8 mouse cellular contexts compared by ENCODE assay signal in the genomic region with DNA sequence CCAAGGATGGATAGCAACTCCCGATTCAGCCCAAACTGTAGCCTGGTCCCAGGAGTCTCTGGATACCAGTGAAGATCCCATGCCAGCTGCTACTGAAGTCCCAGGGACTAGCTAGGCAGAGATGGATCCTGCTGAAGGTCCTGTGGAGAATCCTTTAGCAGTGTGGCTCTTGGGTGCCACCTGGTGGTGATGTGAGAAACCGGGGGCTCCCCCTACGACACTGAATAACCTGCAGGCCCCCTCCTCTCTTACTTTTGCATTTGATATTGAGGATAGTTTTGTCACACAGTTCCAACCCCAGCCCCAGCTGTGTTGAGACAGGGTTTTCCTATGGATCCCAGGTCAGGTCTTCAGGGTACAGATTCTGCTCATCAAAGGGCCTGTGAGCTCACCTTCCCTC. TPM values are rescaled to one million over a fixed set of nuclear protein-coding genes. Genes with fewer than 3 reads are reported as not detected.
A peak's percentile ranks its signal among the peaks of the same experiment; 100 is the strongest.
DNase-seq lines count a peak whose midpoint lies in the region; ATAC-seq lines count a peak whose summit lies in the region.
"Had no signal": no experiment of that assay in that cellular context is flagged by ENCODE, and none has a peak within 500 bp of the region (broad histone marks: within the 10 kb centered on the region; RNA-seq: fewer than 3 reads in every experiment).

No protein-coding gene starts in this region.

- H3K9ac ChIP-seq in forebrain, embryonic 14.5 days (ENCODE audit: low read length): no peak overlapping the region
- no peak overlapping the region for H3K9ac ChIP-seq in hindbrain, embryonic 13.5 days
- H3K9ac ChIP-seq: liver, embryonic 15.5 days had no signal

- H3K4me1 ChIP-seq in forebrain, embryonic 14.5 days (ENCODE audit: control insufficient read depth, insufficient read depth, low read length): no peaks in the 10 kb centered on the region
- H3K4me1 ChIP-seq in hindbrain, embryonic 13.5 days (replicated peaks): no peaks in the 10 kb centered on the region

- 23% methylated on average over 3 of the region's 3 CpGs for WGBS in forebrain, embryonic 14.5 days
- 17% methylated on average over 3 of the region's 3 CpGs for WGBS in hindbrain, embryonic 13.5 days

- no peaks in the 10 kb centered on the region for H3K9me3 ChIP-seq in forebrain, embryonic 14.5 days (replicated peaks; ENCODE audit: control insufficient read depth, low read length)
- H3K9me3 ChIP-seq in hindbrain, embryonic 13.5 days: no peaks in the 10 kb centered on the region
- H3K9me3 ChIP-seq: liver, embryonic 15.5 days had no signal

- no peak overlapping the region for H3K4me3 ChIP-seq in forebrain, embryonic 14.5 days (ENCODE audit: low read depth, low read length)
- H3K4me3 ChIP-seq in hindbrain, embryonic 13.5 days: no peak overlapping the region
- H3K4me3 ChIP-seq: liver, embryonic 15.5 days had no signal

- no peak overlapping the region for H3K27ac ChIP-seq in forebrain, embryonic 14.5 days (ENCODE audit: low read depth, low read length)
- no peak overlapping the region for H3K27ac ChIP-seq in hindbrain, embryonic 13.5 days
- H3K27ac ChIP-seq: liver, embryonic 15.5 days had no signal

- peak; percentile 66 for DNase-seq in R1 (ENCODE audit: low read depth, low spot score)
- peak; percentile 67 for DNase-seq in cerebellum, adult 11 months
- peak; percentile 85 for DNase-seq in forebrain, embryonic 14.5 days (ENCODE audit: low spot score)
- DNase-seq in layer of hippocampus, postnatal 36 days: peak; percentile 69 to 73
- peak; percentile 40 to 43 for DNase-seq in right cerebral cortex, postnatal 36 days (ENCODE audit: low spot score in 2 of 2)

- peaks cover 34% of the 10 kb centered on the region for H3K36me3 ChIP-seq in forebrain, embryonic 14.5 days (ENCODE audit: control insufficient read depth, insufficient read depth, low read length)
- peaks cover 28% of the 10 kb centered on the region for H3K36me3 ChIP-seq in hindbrain, embryonic 13.5 days

- H3K27me3 ChIP-seq in forebrain, embryonic 14.5 days (replicated peaks; ENCODE audit: control insufficient read depth, insufficient read depth, low read length): no peaks in the 10 kb centered on the region
- H3K27me3 ChIP-seq in hindbrain, embryonic 13.5 days: no peaks in the 10 kb centered on the region
- H3K27me3 ChIP-seq: liver, embryonic 15.5 days had no signal

- peak; percentile 78 for ATAC-seq in forebrain, embryonic 14.5 days
- ATAC-seq in hindbrain, embryonic 13.5 days (ENCODE audit: low FRiP score): peak; percentile 48
- peak; percentile 66 for ATAC-seq in megakaryocyte, adult 5-6 weeks (ENCODE audit: poor library complexity, severe bottlenecking)

- H3K4me2 ChIP-seq in forebrain, embryonic 14.5 days (ENCODE audit: low read length): no peak overlapping the region
- H3K4me2 ChIP-seq in hindbrain, embryonic 13.5 days: no peak overlapping the region
- H3K4me2 ChIP-seq: liver, embryonic 15.5 days had no signal

RNA-seq across cellular contexts. Expression of gene Gm20219, which starts 4.3 kb away (rescaled TPM):
- polyA plus RNA-seq in forebrain, embryonic 14.5 days (2014; fragmentation: Nextera tagmentation; extraction: Ambion mirVana): 0.36 and 0.57 TPM in 2 replicates
- polyA plus RNA-seq in hindbrain, embryonic 13.5 days (2015; fragmentation: Nextera tagmentation; extraction: Ambion mirVana): 1.2 and 1.8 TPM in 2 replicates
- total RNA-seq in layer of hippocampus, postnatal 36 days (2021): 1 to 10 TPM; 3.3 to 5.4 TPM
- total RNA-seq in megakaryocyte, adult 5-6 weeks (2015): 0.71 and 1.2 TPM in 2 replicates
- 0.44 and 0.49 TPM in 2 replicates for total RNA-seq in megakaryocyte, adult 5-6 weeks (2017)

RNA-seq across cellular contexts. Expression of gene Safb2, which starts 25.9 kb away (rescaled TPM):
- 28.7 and 36.7 TPM in 2 replicates for polyA plus RNA-seq in forebrain, embryonic 14.5 days (2014; fragmentation: Nextera tagmentation; extraction: Ambion mirVana)
- polyA plus RNA-seq in hindbrain, embryonic 13.5 days (2015; fragmentation: Nextera tagmentation; extraction: Ambion mirVana): 76.1 and 76.2 TPM in 2 replicates
- total RNA-seq in layer of hippocampus, postnatal 36 days (2021): 100 to 1,000 TPM; 142 to 174 TPM
- 54.5 and 68.8 TPM in 2 replicates for total RNA-seq in megakaryocyte, adult 5-6 weeks (2015)
- 78.1 and 92.6 TPM in 2 replicates for total RNA-seq in megakaryocyte, adult 5-6 weeks (2017)

RNA-seq across cellular contexts. Expression of gene Safb, which starts 26.2 kb away (rescaled TPM):
- polyA plus RNA-seq in forebrain, embryonic 14.5 days (2014; fragmentation: Nextera tagmentation; extraction: Ambion mirVana): 57.9 and 83.5 TPM in 2 replicates
- polyA plus RNA-seq in hindbrain, embryonic 13.5 days (2015; fragmentation: Nextera tagmentation; extraction: Ambion mirVana): 105 and 113 TPM in 2 replicates
- 100 to 1,000 TPM; 178 to 183 TPM for total RNA-seq in layer of hippocampus, postnatal 36 days (2021)
- total RNA-seq in megakaryocyte, adult 5-6 weeks (2015): 53.5 and 59.6 TPM in 2 replicates
- total RNA-seq in megakaryocyte, adult 5-6 weeks (2017): 65.8 and 76.1 TPM in 2 replicates

RNA-seq across cellular contexts. Expression of gene Znrf4, which starts 46.2 kb away (rescaled TPM):
- polyA plus RNA-seq in forebrain, embryonic 14.5 days (2014; fragmentation: Nextera tagmentation; extraction: Ambion mirVana): 0.14 TPM in 1 of 2 replicates, not detected in the other
- polyA plus RNA-seq in hindbrain, embryonic 13.5 days (2015; fragmentation: Nextera tagmentation; extraction: Ambion mirVana): not detected in 2 replicates
- total RNA-seq in layer of hippocampus, postnatal 36 days (2021): not detected
- not detected in 2 replicates for total RNA-seq in megakaryocyte, adult 5-6 weeks (2015)
- not detected in 2 replicates for total RNA-seq in megakaryocyte, adult 5-6 weeks (2017)
- polyA plus RNA-seq: liver, embryonic 15.5 days had no signal

RNA-seq across cellular contexts. Expression of gene 2410015M20Rik, which starts 51.1 kb away (rescaled TPM):
- polyA plus RNA-seq in forebrain, embryonic 14.5 days (2014; fragmentation: Nextera tagmentation; extraction: Ambion mirVana): 192 and 251 TPM in 2 replicates
- polyA plus RNA-seq in hindbrain, embryonic 13.5 days (2015; fragmentation: Nextera tagmentation; extraction: Ambion mirVana): 204 and 212 TPM in 2 replicates
- 100 to 1,000 TPM; 123 to 131 TPM for total RNA-seq in layer of hippocampus, postnatal 36 days (2021)
- total RNA-seq in megakaryocyte, adult 5-6 weeks (2015): 43.6 and 52.6 TPM in 2 replicates
- 48.3 and 64.2 TPM in 2 replicates for total RNA-seq in megakaryocyte, adult 5-6 weeks (2017)
